Mouse (Mus musculus): ENCODE data around the gene Cnnm3. TPM values are rescaled to one million over a fixed set of nuclear protein-coding genes. Genes with fewer than 3 reads are reported as not detected.

Cnnm3 gene
- polyA plus RNA-seq (2015; fragmentation: Nextera tagmentation; extraction: Ambion mirVana), result 5.2 and 5.8 TPM in 2 replicates

- WGBS, result 2% methylated on average over 47 of the region's 51 CpGs
- Histone ChIP-seq H3K4me1 (peaks cover 35% of the 10 kb centered on the region), H3K27ac (peak within 1 kb of the TSS; percentile 96), H3K9me3 (no peaks in the 10 kb centered on the region), H3K4me3 (peak within 1 kb of the TSS; percentile 74), H3K36me3 (replicated peaks) (0 out of 2 replicates have a peak, but pooled peaks cover 5% of the 10 kb centered on the region), H3K27me3 (replicated peaks) (no peaks in the 10 kb centered on the region), H3K9ac (peak within 1 kb of the TSS; percentile 71), H3K4me2 (peak within 1 kb of the TSS; percentile 87)
- peak; percentile 97 for ATAC-seq (replicated peaks)
These were observed at the start of gene Cnnm3 for GRCm38 (mm10) chr1:36511289-36512021. Gene Cnnm3, plus strand, starts transcription at chr1:36511867.

GRCm38 (mm10) chr1:36465641-36466160, 46.0 kb upstream of the Cnnm3 start:
- Histone ChIP-seq H3K27me3 (replicated peaks) (no peaks in the 10 kb centered on the region), H3K4me1 (peaks cover 1% of the 10 kb centered on the region), H3K9ac (no peak overlapping the region), H3K4me2 (no peak overlapping the region), H3K9me3 (no peaks in the 10 kb centered on the region), H3K36me3 (replicated peaks) (no peaks in the 10 kb centered on the region), H3K4me3 (no peak overlapping the region), H3K27ac (no peak overlapping the region)
- ATAC-seq (replicated peaks), result no peak
- WGBS, result 83% methylated on average over 4 of the region's 4 CpGs

GRCm38 (mm10) chr1:36467446-36467845, 44.2 kb upstream of the Cnnm3 start:
- WGBS, result 50% methylated on average over 5 of the region's 5 CpGs
- peaks cover 11% of the 10 kb centered on the region for H3K4me1 ChIP-seq
- no peaks in the 10 kb centered on the region for H3K27me3 ChIP-seq (replicated peaks)
- no peak for ATAC-seq (replicated peaks)
- no peak overlapping the region for H3K9ac ChIP-seq
- no peaks in the 10 kb centered on the region for H3K9me3 ChIP-seq
- no peak overlapping the region for H3K27ac ChIP-seq
- H3K4me2 ChIP-seq, result no peak overlapping the region
- no peaks in the 10 kb centered on the region for H3K36me3 ChIP-seq (replicated peaks)
- H3K4me3 ChIP-seq, result no peak overlapping the region

- Histone ChIP-seq H3K4me2 (no peak overlapping the region), H3K4me3 (no peak overlapping the region), H3K36me3 (replicated peaks) (no peaks in the 10 kb centered on the region), H3K4me1 (peaks cover 36% of the 10 kb centered on the region), H3K27me3 (replicated peaks) (no peaks in the 10 kb centered on the region), H3K27ac (no peak overlapping the region), H3K9ac (no peak overlapping the region), H3K9me3 (no peaks in the 10 kb centered on the region)
- ATAC-seq (replicated peaks), result no peak
- 35% methylated on average over 2 of the region's 2 CpGs for WGBS
These were observed 41.7 kb upstream of the Cnnm3 start for GRCm38 (mm10) chr1:36469811-36470444.

- peak; percentile 92 for ATAC-seq (replicated peaks)
- H3K9me3 ChIP-seq, result no peaks in the 10 kb centered on the region
- peak within 1 kb of the TSS; percentile 68 for H3K9ac ChIP-seq
- under 1% methylated on average over 81 of the region's 98 CpGs for WGBS
- peak within 1 kb of the TSS; percentile 62 for H3K27ac ChIP-seq
- peaks cover 50% of the 10 kb centered on the region for H3K4me1 ChIP-seq
- no peaks in the 10 kb centered on the region for H3K36me3 ChIP-seq (replicated peaks)
- peak within 1 kb of the TSS; percentile 73 for H3K4me3 ChIP-seq
- H3K27me3 ChIP-seq (replicated peaks), result no peaks in the 10 kb centered on the region
- H3K4me2 ChIP-seq, result peak within 1 kb of the TSS; percentile 80
These were observed 40.2 kb upstream of the Cnnm3 start, which contains the start of gene Cnnm4 for GRCm38 (mm10) chr1:36471181-36472105. Gene Cnnm4, plus strand, starts transcription at chr1:36471620.

GRCm38 (mm10) chr1:36472106-36472440, 39.6 kb upstream of the Cnnm3 start:
- no peaks in the 10 kb centered on the region for H3K27me3 ChIP-seq (replicated peaks)
- H3K9ac ChIP-seq, result peak overlapping the region; percentile 68
- 20% methylated on average over 18 of the region's 18 CpGs for WGBS
- ATAC-seq (replicated peaks), result no peak; the same call in 1 of the 2 replicates
- H3K27ac ChIP-seq, result no peak overlapping the region
- H3K36me3 ChIP-seq (replicated peaks), result no peaks in the 10 kb centered on the region
- H3K4me2 ChIP-seq, result peak overlapping the region; percentile 80
- H3K9me3 ChIP-seq, result no peaks in the 10 kb centered on the region
- peak overlapping the region; percentile 73 for H3K4me3 ChIP-seq
- H3K4me1 ChIP-seq, result peaks cover 54% of the 10 kb centered on the region

GRCm38 (mm10) chr1:36473211-36473780, 38.4 kb upstream of the Cnnm3 start:
- no peak overlapping the region for H3K9ac ChIP-seq

GRCm38 (mm10) chr1:36474646-36475045, 37.0 kb upstream of the Cnnm3 start:
- ATAC-seq (replicated peaks), result no peak
- Histone ChIP-seq H3K9me3 (no peaks in the 10 kb centered on the region), H3K9ac (no peak overlapping the region), H3K4me2 (peak overlapping the region; percentile 80), H3K36me3 (replicated peaks) (no peaks in the 10 kb centered on the region), H3K4me1 (peaks cover 54% of the 10 kb centered on the region), H3K27me3 (replicated peaks) (no peaks in the 10 kb centered on the region), H3K27ac (no peak overlapping the region), H3K4me3 (no peak overlapping the region)
- WGBS, result 68% methylated on average over 3 of the region's 3 CpGs

More at GRCm38 (mm10) chr1:36473211-36473780, 38.4 kb upstream of the Cnnm3 start:
- Histone ChIP-seq H3K4me3 (no peak overlapping the region), H3K27ac (no peak overlapping the region), H3K27me3 (replicated peaks) (no peaks in the 10 kb centered on the region), H3K4me2 (peak overlapping the region; percentile 80), H3K36me3 (replicated peaks) (no peaks in the 10 kb centered on the region), H3K9me3 (no peaks in the 10 kb centered on the region), H3K4me1 (peaks cover 54% of the 10 kb centered on the region)
- 75% methylated on average over 10 of the region's 10 CpGs for WGBS
- no peak for ATAC-seq (replicated peaks)

GRCm38 (mm10) chr1:36475480-36476110, 36.1 kb upstream of the Cnnm3 start:
- Histone ChIP-seq H3K27me3 (replicated peaks) (no peaks in the 10 kb centered on the region), H3K4me2 (peak overlapping the region; percentile 80), H3K9me3 (no peaks in the 10 kb centered on the region), H3K4me1 (peaks cover 54% of the 10 kb centered on the region), H3K4me3 (no peak overlapping the region), H3K9ac (no peak overlapping the region), H3K27ac (no peak overlapping the region), H3K36me3 (replicated peaks) (no peaks in the 10 kb centered on the region)
- ATAC-seq (replicated peaks), result no peak
- 55% methylated on average over 8 of the region's 8 CpGs for WGBS

- H3K4me2 ChIP-seq, result no peak overlapping the region
- no peaks in the 10 kb centered on the region for H3K27me3 ChIP-seq (replicated peaks)
- H3K27ac ChIP-seq, result no peak overlapping the region
- no peaks in the 10 kb centered on the region for H3K9me3 ChIP-seq
- H3K4me1 ChIP-seq, result peaks cover 50% of the 10 kb centered on the region
- no peak overlapping the region for H3K4me3 ChIP-seq
- ATAC-seq (replicated peaks), result no peak
- H3K36me3 ChIP-seq (replicated peaks), result no peaks in the 10 kb centered on the region
- no peak overlapping the region for H3K9ac ChIP-seq
- WGBS, result 87% methylated on average over 7 of the region's 7 CpGs
These were observed 35.2 kb upstream of the Cnnm3 start for GRCm38 (mm10) chr1:36476426-36476825.

GRCm38 (mm10) chr1:36478343-36478795, 33.3 kb upstream of the Cnnm3 start:
- Histone ChIP-seq H3K9me3 (no peaks in the 10 kb centered on the region), H3K4me1 (peaks cover 33% of the 10 kb centered on the region), H3K9ac (no peak overlapping the region), H3K4me3 (no peak overlapping the region), H3K27me3 (replicated peaks) (no peaks in the 10 kb centered on the region), H3K27ac (no peak overlapping the region), H3K36me3 (replicated peaks) (no peaks in the 10 kb centered on the region), H3K4me2 (no peak overlapping the region)
- 52% methylated on average over 2 of the region's 2 CpGs for WGBS
- ATAC-seq (replicated peaks), result no peak
